Mouse (Mus musculus): ENCODE results near the gene Mpg. TPM values are rescaled to one million over a fixed set of nuclear protein-coding genes. Genes with fewer than 3 reads are reported as not detected.

Gene Mpg
- polyA plus RNA-seq, 1 experiment from 2014 or later, result 37.5 TPM

DNA sequence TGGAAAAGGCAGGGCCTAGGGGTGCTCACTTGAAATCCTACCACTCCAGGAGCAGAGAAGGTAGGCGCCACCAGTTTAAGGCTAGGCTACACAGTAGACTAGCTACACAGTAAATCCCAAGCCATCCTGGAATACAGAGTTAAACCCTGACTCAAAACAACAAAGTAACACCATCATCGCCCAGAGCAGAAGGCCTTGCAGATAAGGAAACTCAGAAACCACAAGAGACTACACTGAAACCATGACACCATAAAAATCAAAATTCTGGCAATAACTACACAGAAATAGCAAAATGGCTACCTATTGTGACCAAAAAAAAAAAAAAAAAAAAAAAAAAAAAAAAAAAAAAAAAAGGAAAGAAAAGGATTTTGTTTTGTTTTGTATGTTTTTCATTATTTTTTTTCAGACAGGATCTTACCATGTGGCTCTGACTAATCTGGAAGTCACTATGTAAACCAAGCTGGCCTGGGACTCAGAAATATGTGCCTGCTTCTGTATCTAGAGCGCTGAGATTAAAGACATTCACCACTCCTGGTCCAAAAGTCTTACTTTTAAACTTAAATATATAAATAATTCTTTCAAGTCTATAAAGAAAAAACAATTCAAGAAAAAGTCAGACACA, 38.9 kb downstream of the Mpg start:
- H3K27me3 ChIP-seq (ENCODE audit: control insufficient read depth, insufficient read depth, low read length), result no peaks in the 10 kb centered on the region
- no peak overlapping the region for H3K27ac ChIP-seq
- peaks cover 20% of the 10 kb centered on the region for H3K4me1 ChIP-seq (replicated peaks; ENCODE audit: control insufficient read depth, insufficient read depth, low read length)
- no peaks in the 10 kb centered on the region for H3K9me3 ChIP-seq (ENCODE audit: control insufficient read depth, low read length)
- no peak overlapping the region for H3K4me3 ChIP-seq (replicated peaks; ENCODE audit: low read length)
- H3K4me2 ChIP-seq (replicated peaks), result no peak overlapping the region
- DNase-seq (ENCODE audit: low spot score), result no peak
- peaks cover 9% of the 10 kb centered on the region for H3K36me3 ChIP-seq (replicated peaks; ENCODE audit: control insufficient read depth, insufficient read depth)
- 96% methylated on average over 3 of the region's 3 CpGs for WGBS
- ATAC-seq (ENCODE audit: low FRiP score), result no peak
- no peak overlapping the region for H3K9ac ChIP-seq

DNA sequence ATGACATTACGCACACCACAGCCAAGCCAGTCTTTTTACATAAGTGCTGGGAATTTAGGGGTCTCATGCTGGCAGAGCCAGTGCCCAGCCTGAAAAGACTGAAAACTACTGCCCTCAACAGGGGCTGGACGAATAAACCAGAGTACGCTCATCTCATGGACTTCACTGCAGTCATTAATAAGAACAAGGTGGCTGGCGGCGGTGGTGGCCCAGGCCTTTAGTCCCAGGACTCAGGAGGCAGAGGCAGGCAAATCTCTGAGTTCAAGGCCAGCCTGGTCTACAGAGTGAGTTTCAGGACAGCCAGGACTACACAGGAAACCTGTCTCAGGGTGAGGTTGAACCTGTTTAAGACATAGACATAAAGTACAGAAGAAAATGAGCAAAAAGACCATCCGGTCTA, 39.9 kb downstream of the Mpg start:
- ATAC-seq (ENCODE audit: low FRiP score), result no peak
- Histone ChIP-seq H3K27me3 (ENCODE audit: control insufficient read depth, insufficient read depth, low read length) (no peaks in the 10 kb centered on the region), H3K4me1 (replicated peaks; ENCODE audit: control insufficient read depth, insufficient read depth, low read length) (peaks cover 20% of the 10 kb centered on the region), H3K4me2 (replicated peaks) (no peak overlapping the region), H3K36me3 (replicated peaks; ENCODE audit: control insufficient read depth, insufficient read depth) (no peaks in the 10 kb centered on the region; the same call in 1 of the 2 replicates), H3K9ac (no peak overlapping the region), H3K27ac (no peak overlapping the region), H3K4me3 (replicated peaks; ENCODE audit: low read length) (no peak overlapping the region), H3K9me3 (ENCODE audit: control insufficient read depth, low read length) (no peaks in the 10 kb centered on the region)
- DNase-seq (ENCODE audit: low spot score), result no peak
- WGBS, result 96% methylated on average over 6 of the region's 6 CpGs

DNA sequence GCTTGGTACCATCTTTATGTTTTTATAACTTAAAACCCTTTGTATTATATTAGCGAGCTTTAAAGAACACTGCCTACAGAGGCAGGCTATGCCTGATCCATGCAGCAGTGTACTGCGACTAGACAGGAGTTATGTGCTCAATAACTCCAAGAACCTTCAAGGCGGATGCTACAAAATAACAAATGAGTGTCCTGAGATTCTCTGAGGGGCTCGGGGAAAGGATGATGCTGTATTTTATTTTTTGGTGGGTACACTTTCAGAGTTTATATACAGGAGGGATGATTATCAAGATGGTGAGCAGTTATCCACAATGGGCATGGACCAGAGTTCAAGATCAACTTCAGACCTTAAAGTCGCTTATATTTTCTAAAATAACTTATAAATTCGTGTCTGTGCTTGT, 40.5 kb downstream of the Mpg start:
- 27% methylated on average over 6 of the region's 6 CpGs for WGBS
- no peaks in the 10 kb centered on the region; the same call in 1 of the 2 replicates for H3K36me3 ChIP-seq (replicated peaks; ENCODE audit: control insufficient read depth, insufficient read depth)
- peaks cover 20% of the 10 kb centered on the region for H3K4me1 ChIP-seq (replicated peaks; ENCODE audit: control insufficient read depth, insufficient read depth, low read length)
- ATAC-seq (ENCODE audit: low FRiP score), result no peak
- H3K9ac ChIP-seq, result peak overlapping the region; percentile 96
- H3K4me2 ChIP-seq (replicated peaks), result peak overlapping the region; percentile 60
- peak overlapping the region; percentile 72 for H3K4me3 ChIP-seq (replicated peaks; ENCODE audit: low read length)
- no peaks in the 10 kb centered on the region for H3K27me3 ChIP-seq (ENCODE audit: control insufficient read depth, insufficient read depth, low read length)
- no peaks in the 10 kb centered on the region for H3K9me3 ChIP-seq (ENCODE audit: control insufficient read depth, low read length)
- DNase-seq (ENCODE audit: low spot score), result no peak
- H3K27ac ChIP-seq, result peak overlapping the region; percentile 92

- WGBS, result under 1% methylated on average over 54 of the region's 54 CpGs
- ATAC-seq (ENCODE audit: low FRiP score) (peak; percentile 99), DNase-seq (ENCODE audit: low spot score) (peak; percentile 95)
- Histone ChIP-seq H3K9ac (peak within 1 kb of the TSS; percentile 96), H3K36me3 (replicated peaks; ENCODE audit: control insufficient read depth, insufficient read depth) (no peaks in the 10 kb centered on the region), H3K4me1 (replicated peaks; ENCODE audit: control insufficient read depth, insufficient read depth, low read length) (peaks cover 20% of the 10 kb centered on the region), H3K9me3 (ENCODE audit: control insufficient read depth, low read length) (no peaks in the 10 kb centered on the region), H3K4me3 (replicated peaks; ENCODE audit: low read length) (peak within 1 kb of the TSS; percentile 72), H3K4me2 (replicated peaks) (peak within 1 kb of the TSS; percentile 60), H3K27ac (peak within 1 kb of the TSS; percentile 92), H3K27me3 (ENCODE audit: control insufficient read depth, insufficient read depth, low read length) (no peaks in the 10 kb centered on the region)
Measured at GRCm38 (mm10) chr11:32267188-32267884, 41.0 kb downstream of the Mpg start, which contains the start of gene Nprl3. Gene Nprl3 (minus strand): TSS chr11:32267707.

GRCm38 (mm10) chr11:32267964-32268363, 41.7 kb downstream of the Mpg start:
- ATAC-seq (ENCODE audit: low FRiP score) (peak; percentile 25; the same call in 1 of the 2 replicates), DNase-seq (ENCODE audit: low spot score) (no peak)
- H3K4me2 ChIP-seq (replicated peaks), result peak overlapping the region; percentile 60
- H3K4me1 ChIP-seq (replicated peaks; ENCODE audit: control insufficient read depth, insufficient read depth, low read length), result peaks cover 20% of the 10 kb centered on the region
- H3K36me3 ChIP-seq (replicated peaks; ENCODE audit: control insufficient read depth, insufficient read depth), result no peaks in the 10 kb centered on the region
- H3K9me3 ChIP-seq (ENCODE audit: control insufficient read depth, low read length), result no peaks in the 10 kb centered on the region
- peak overlapping the region; percentile 92 for H3K27ac ChIP-seq
- 24% methylated on average over 5 of the region's 5 CpGs for WGBS
- peak overlapping the region; percentile 72 for H3K4me3 ChIP-seq (replicated peaks; ENCODE audit: low read length)
- no peaks in the 10 kb centered on the region for H3K27me3 ChIP-seq (ENCODE audit: control insufficient read depth, insufficient read depth, low read length)
- peak overlapping the region; percentile 96 for H3K9ac ChIP-seq

- no peaks in the 10 kb centered on the region for H3K9me3 ChIP-seq (ENCODE audit: control insufficient read depth, low read length)
- H3K4me2 ChIP-seq (replicated peaks), result no peak overlapping the region
- no peaks in the 10 kb centered on the region for H3K36me3 ChIP-seq (replicated peaks; ENCODE audit: control insufficient read depth, insufficient read depth)
- 88% methylated on average over 5 of the region's 5 CpGs for WGBS
- H3K27ac ChIP-seq, result no peak overlapping the region
- peaks cover 20% of the 10 kb centered on the region for H3K4me1 ChIP-seq (replicated peaks; ENCODE audit: control insufficient read depth, insufficient read depth, low read length)
- ATAC-seq (ENCODE audit: low FRiP score) (no peak), DNase-seq (ENCODE audit: low spot score) (no peak)
- no peaks in the 10 kb centered on the region for H3K27me3 ChIP-seq (ENCODE audit: control insufficient read depth, insufficient read depth, low read length)
- no peak overlapping the region for H3K4me3 ChIP-seq (replicated peaks; ENCODE audit: low read length)
- no peak overlapping the region for H3K9ac ChIP-seq
Measured at GRCm38 (mm10) chr11:32268952-32269351, 42.6 kb downstream of the Mpg start.

DNA sequence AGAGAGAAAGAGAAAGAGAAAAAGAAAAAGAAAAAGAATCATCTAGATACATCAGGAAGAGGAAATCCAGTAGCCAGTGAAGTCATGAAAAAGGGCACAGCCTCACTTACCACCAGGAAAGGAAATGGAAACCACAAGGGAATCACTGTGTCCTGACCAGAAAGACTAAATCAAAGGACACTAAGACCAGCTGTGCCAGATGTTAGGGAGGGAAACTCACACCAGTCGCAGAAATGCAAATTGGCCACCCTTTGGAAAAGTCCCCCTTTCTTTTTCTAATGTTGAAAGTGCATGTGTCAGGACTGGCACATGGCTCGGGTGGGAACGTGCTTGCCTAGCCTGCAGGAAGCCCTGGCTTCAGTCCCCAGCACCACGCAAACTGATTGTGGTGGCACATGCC, 44.9 kb downstream of the Mpg start:
- ATAC-seq (ENCODE audit: low FRiP score) (no peak), DNase-seq (ENCODE audit: low spot score) (no peak)
- H3K27ac ChIP-seq, result no peak overlapping the region
- no peaks in the 10 kb centered on the region for H3K9me3 ChIP-seq (ENCODE audit: control insufficient read depth, low read length)
- no peak overlapping the region for H3K9ac ChIP-seq
- no peaks in the 10 kb centered on the region for H3K27me3 ChIP-seq (ENCODE audit: control insufficient read depth, insufficient read depth, low read length)
- 46% methylated on average over 4 of the region's 4 CpGs for WGBS
- no peak overlapping the region for H3K4me2 ChIP-seq (replicated peaks)
- no peak overlapping the region for H3K4me3 ChIP-seq (replicated peaks; ENCODE audit: low read length)
- H3K4me1 ChIP-seq (replicated peaks; ENCODE audit: control insufficient read depth, insufficient read depth, low read length), result peaks cover 11% of the 10 kb centered on the region
- no peaks in the 10 kb centered on the region for H3K36me3 ChIP-seq (replicated peaks; ENCODE audit: control insufficient read depth, insufficient read depth)

DNA sequence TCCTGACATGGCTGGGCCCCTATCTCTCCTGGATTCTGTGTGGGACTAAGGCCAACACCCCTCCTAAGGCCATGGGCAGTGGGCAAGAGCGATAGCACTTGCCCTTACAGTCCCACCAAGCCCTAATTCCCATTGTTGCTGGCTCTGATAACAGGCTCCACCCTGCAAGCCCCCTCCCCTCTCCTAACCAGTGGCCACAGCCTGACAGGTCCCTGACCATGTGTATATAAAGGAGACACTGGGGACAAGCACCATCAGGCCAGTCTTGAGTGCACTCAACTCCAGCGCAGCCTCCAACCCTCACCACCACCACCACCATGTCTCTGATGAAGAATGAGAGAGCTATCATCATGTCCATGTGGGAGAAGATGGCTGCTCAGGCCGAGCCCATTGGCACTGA, 50.0 kb downstream of the Mpg start, which contains the start of gene Hba-x:
Gene Hba-x (plus strand): TSS at position 54 of the 400 bp plus-strand sequence.
- ATAC-seq (ENCODE audit: low FRiP score) (no peak), DNase-seq (ENCODE audit: low spot score) (no peak)
- WGBS, result 77% methylated on average over 3 of the region's 3 CpGs

GRCm38 (mm10) chr11:32277736-32278457, 51.6 kb downstream of the Mpg start:
- Histone ChIP-seq H3K4me2 (replicated peaks) (no peak overlapping the region), H3K4me1 (replicated peaks; ENCODE audit: control insufficient read depth, insufficient read depth, low read length) (no peaks in the 10 kb centered on the region), H3K27ac (no peak overlapping the region), H3K9ac (no peak overlapping the region), H3K9me3 (ENCODE audit: control insufficient read depth, low read length) (no peaks in the 10 kb centered on the region), H3K27me3 (ENCODE audit: control insufficient read depth, insufficient read depth, low read length) (no peaks in the 10 kb centered on the region), H3K4me3 (replicated peaks; ENCODE audit: low read length) (no peak overlapping the region), H3K36me3 (replicated peaks; ENCODE audit: control insufficient read depth, insufficient read depth) (no peaks in the 10 kb centered on the region)
- DNase-seq (ENCODE audit: low spot score) (no peak), ATAC-seq (ENCODE audit: low FRiP score) (no peak)
- 72% methylated on average over 21 of the region's 21 CpGs for WGBS

More for the DNA sequence above, 50.0 kb downstream of the Mpg start, which contains the start of gene Hba-x:
- H3K4me2 ChIP-seq (replicated peaks), result no peak within 1 kb of the TSS
- H3K4me3 ChIP-seq (replicated peaks; ENCODE audit: low read length), result no peak within 1 kb of the TSS
- H3K27ac ChIP-seq, result no peak within 1 kb of the TSS
- no peaks in the 10 kb centered on the region for H3K36me3 ChIP-seq (replicated peaks; ENCODE audit: control insufficient read depth, insufficient read depth)
- no peaks in the 10 kb centered on the region for H3K9me3 ChIP-seq (ENCODE audit: control insufficient read depth, low read length)
- no peaks in the 10 kb centered on the region for H3K27me3 ChIP-seq (ENCODE audit: control insufficient read depth, insufficient read depth, low read length)
- no peaks in the 10 kb centered on the region for H3K4me1 ChIP-seq (replicated peaks; ENCODE audit: control insufficient read depth, insufficient read depth, low read length)
- H3K9ac ChIP-seq, result no peak within 1 kb of the TSS
